Mouse (Mus musculus): ENCODE measurements at regions not wholly inside any gene's neighbourhood (a gene's known extent, or its start where the extent isn't known, plus 50 kb on each side); places are given as distances from the start of the nearest gene placed in this dataset.

- ATAC-seq (ENCODE audit: extremely low read depth, insufficient number of reproducible peaks, low FRiP score, poor library complexity, severe bottlenecking), result no peak
Measured at GRCm38 (mm10) chr3:134169922-134170321, 66.4 kb upstream of the Cxxc4 start.

- no peak for ATAC-seq (ENCODE audit: extremely low read depth, insufficient number of reproducible peaks, low FRiP score, poor library complexity, severe bottlenecking)
Measured at GRCm38 (mm10) chr3:134172357-134172756, 63.9 kb upstream of the Cxxc4 start.

GRCm38 (mm10) chr3:134178491-134179054 lies 57.7 kb upstream of the Cxxc4 start:
- ATAC-seq (ENCODE audit: extremely low read depth, insufficient number of reproducible peaks, low FRiP score, poor library complexity, severe bottlenecking), result no peak

GRCm38 (mm10) chr3:134184042-134184441 lies 52.2 kb upstream of the Cxxc4 start:
- ATAC-seq (ENCODE audit: extremely low read depth, insufficient number of reproducible peaks, low FRiP score, poor library complexity, severe bottlenecking), result no peak
